Mouse (Mus musculus) adrenal gland, adult (tissue): ENCODE data around the gene Prkar1b.

Experiments used
- DNase-seq, 2 experiments: peaks; one replicate each; pipeline ENCODE4 v3.0.0; 2022 to 2023; ENCODE audit warnings: low spot score in 1 of 2; ENCODE audit not compliant: inconsistent age in 2 of 2

Gene Prkar1b

DNA sequence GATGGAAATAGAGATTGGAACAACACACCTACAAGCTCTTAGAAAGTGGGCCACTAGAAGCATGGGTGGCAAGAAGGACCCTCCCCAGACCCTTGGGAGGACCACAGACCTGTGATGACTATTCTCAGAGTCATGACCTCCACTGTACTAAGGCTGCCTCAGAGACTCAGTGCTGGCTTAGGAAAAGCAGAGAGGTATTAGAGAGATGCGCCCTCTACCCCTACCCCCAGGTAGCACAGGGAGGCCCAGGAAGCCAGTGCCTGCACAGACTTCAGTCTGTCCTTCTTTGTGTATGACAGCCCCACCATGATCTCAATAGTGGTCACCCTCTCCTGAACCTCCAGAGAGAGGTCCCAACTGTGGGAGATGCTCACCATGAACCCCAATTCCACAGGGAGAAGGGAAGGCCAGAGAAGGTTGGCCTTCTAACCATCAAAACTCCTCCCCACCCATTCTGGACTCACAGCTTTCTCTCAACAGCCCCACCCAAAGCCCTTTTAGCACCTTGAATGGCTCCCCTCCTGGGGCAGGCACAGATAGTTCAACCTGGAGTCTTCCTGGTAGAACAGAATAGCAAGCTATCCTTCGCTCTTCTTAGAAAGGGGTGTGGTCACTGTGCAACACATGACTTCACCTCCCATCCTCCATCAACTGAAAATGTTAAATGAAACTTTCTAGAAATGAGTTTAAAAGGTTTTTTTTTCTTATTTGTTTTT lies 39.5 kb downstream of the Prkar1b start:
- no peak for DNase-seq

GRCm38 (mm10) chr5:139107815-139108214 lies 42.0 kb downstream of the Prkar1b start:
- no peak for DNase-seq

- no peak for DNase-seq
These were observed 48.0 kb downstream of the Prkar1b start for GRCm38 (mm10) chr5:139101783-139102182.

DNA sequence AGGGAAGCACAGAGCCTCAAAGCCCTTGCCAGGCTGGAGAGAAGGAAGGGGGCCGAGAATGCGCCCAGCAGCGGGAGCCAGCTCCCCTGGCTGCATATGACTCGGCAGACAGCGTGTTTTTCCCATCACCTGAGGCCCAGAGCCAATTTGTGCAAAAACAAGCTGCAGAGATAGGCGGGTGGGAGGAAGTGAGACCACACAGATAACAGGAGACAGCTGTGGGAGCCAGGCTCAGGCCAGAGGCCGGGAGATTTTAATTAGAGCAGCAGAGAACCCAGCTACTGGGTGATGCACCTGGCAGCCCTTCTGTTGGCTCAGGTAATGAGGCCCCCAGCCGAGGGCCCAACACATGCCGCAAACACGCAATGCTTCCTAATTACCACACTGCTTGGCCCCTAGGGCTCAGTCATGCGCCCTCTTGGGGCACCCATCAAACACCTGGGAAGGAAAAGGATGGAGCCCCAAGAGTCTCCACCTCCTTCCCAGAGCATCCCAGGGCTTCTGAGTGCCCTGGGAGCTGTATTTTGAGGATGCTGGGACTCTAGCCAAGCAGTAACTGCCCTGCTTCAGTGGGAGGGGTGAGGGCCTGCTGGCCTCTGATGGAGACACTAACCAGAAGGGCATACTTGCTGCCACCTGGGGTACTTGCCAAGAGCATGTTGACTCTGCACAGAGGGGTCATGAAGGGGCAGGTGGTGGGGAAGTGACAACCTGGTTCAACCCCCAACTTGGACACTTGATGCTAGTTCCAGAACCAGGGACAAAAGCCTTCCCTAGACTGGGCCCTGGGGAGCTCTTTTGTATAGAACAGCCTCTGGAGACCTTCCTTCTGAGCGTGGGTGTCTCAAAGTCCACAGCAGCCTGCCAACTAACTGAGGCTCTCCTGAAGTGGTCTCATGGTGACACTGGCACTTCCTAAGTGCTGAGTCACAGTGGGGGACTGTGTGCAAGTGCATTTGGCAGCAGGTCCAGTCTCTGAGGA lies 50.5 kb downstream of the Prkar1b start:
- DNase-seq, result peak; percentile 38 to 46

GRCm38 (mm10) chr5:139095297-139096110 lies 54.3 kb downstream of the Prkar1b start:
- no peak for DNase-seq

- no peak for DNase-seq
These were observed 56.3 kb downstream of the Prkar1b start for GRCm38 (mm10) chr5:139093534-139093933.

DNA sequence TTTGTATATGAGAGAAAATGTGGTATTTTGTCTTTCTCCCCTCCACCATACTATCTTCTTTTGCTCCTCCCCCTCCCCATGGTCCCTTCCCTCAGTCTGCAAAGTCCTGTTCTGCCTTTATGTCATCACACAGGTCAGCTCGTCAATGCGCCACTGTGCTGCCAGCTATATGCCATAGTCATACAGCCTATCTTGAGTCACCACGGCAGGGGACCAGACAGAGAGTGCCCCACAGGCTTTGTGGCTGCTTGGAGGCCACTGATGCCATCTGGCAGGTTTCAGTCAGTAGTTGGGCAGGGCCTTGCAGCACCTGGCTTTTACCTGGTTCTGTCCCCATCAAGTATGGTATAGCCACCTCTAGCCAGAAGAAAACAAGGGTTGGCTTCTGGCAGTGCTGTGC lies 58.1 kb downstream of the Prkar1b start:
- DNase-seq, result no peak

GRCm38 (mm10) chr5:139090162-139090561 lies 59.6 kb downstream of the Prkar1b start:
- no peak for DNase-seq

- no peak for DNase-seq
These were observed 61.6 kb downstream of the Prkar1b start for GRCm38 (mm10) chr5:139088173-139088572.

DNA sequence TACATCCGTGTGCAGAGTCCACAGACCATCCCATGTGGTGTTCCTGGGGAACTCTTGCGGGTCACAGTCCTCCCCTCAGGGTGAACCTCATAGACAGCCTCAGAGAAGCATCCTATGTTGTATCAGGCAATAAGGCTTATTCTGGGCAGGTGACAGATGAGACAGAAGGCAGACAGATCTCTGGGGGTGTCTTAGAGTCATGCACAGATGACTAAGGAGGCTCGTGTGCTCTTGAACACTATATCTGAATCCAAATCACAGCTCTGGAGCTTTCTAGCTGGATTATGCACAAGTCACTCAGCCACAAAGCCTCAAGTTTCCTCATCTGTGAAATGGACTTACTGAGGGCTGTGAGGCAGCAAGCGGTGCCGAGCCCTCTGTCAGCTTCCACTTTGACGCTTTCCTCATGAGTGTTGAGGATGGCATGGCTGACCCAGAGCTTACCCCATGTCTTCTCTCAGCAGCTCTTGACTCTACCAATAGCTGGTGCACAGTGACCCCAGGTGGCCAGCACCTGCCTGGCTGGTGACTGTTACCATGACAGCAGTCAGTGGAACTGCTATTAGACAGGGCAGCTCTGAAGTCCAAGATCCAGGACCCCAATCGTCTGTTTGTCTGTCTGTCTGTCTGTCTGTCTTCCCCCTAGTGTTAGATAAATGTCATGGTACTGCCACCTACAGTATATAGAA lies 64.8 kb downstream of the Prkar1b start:
- peak; percentile 56 to 74 for DNase-seq

- DNase-seq, result peak; percentile 70 to 84
These were observed 65.5 kb downstream of the Prkar1b start for GRCm38 (mm10) chr5:139084302-139084701.

GRCm38 (mm10) chr5:139083841-139084240 lies 66.0 kb downstream of the Prkar1b start:
- DNase-seq, result peak in 1 of 2 experiments; percentile 29

GRCm38 (mm10) chr5:139081370-139081769 lies 68.4 kb downstream of the Prkar1b start:
- peak; percentile 70 to 84 for DNase-seq

GRCm38 (mm10) chr5:139078156-139078462 lies 71.7 kb downstream of the Prkar1b start:
- DNase-seq, result no peak

- DNase-seq, result peak; percentile 33 to 57
These were observed 72.3 kb downstream of the Prkar1b start for GRCm38 (mm10) chr5:139077311-139078155.

DNA sequence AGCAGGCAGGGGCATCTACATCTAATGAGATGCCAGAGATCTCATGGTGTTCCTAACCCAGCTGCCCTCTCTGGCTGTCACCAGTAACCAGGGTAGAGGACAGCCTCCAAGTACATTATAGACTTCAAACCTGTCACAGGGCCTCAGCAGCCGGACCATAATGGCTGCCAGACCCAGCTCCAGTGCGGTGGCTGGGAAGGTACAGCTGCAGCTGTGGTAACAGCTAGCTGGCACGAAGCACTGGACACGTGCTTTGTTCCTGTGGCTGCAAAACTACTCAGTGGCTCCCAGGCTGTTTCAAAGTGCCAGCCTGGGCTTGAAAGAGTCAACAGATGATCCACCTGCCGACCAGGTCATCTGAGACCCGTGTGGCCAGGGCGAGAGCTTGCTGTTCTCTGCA lies 73.4 kb downstream of the Prkar1b start:
- no peak for DNase-seq

- DNase-seq, result no peak
These were observed 74.0 kb downstream of the Prkar1b start for GRCm38 (mm10) chr5:139075791-139076190.

GRCm38 (mm10) chr5:139075125-139075524 lies 74.7 kb downstream of the Prkar1b start:
- peak; percentile 73 to 92 for DNase-seq

DNA sequence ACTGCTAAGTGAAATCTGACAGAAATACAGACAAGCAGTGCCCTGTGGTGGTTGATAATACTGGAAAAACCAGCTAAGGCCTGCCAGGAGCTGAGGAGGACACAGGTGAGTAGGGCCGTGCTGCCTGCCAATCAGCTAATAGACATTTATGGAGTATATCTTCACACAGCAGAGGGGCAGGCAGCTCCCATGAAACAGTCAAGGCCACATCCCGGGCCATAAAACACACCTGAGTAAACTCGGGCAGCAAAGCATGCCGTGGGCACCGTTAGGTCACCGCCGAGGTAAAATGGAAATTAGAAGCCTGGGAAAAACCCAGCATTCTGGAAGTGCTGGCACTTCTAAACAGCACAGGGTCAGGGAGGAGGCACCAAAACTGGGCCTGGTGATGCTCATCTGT lies 75.8 kb downstream of the Prkar1b start:
- no peak for DNase-seq

DNA sequence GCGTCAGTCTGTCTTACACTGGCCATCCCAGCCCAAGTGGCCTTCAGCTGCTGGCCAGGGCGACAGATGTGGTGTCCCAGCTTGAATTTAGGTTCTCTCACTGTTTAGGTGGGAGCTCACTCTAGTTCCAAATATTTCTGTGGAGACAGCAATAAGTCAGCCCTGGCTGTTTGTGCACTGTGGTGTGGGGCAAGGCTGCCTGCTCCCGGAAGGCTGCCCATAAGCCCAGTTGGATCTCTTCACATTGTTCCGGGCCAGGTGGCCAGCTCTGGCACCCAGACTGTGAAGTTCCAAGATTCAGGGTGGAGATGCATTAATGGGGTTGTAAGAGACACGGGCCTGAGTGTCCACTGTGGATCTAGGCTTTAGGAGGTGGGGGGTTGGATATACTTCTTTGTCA lies 76.9 kb downstream of the Prkar1b start:
- no peak for DNase-seq
